Mouse (Mus musculus) G1E (cell line): ENCODE results near the gene Sectm1b. TPM values are rescaled to one million over a fixed set of nuclear protein-coding genes. Genes with fewer than 3 reads are reported as not detected.

Experiments
- ATAC-seq: 2 replicates; pipeline ENCODE4 v1.8.0; 2016; ENCODE audit warnings: mild to moderate bottlenecking; ENCODE audit not compliant: insufficient number of reproducible peaks, poor library complexity, low FRiP score, severe bottlenecking; ENCODE audit errors: extremely low read depth
- DNase-seq: peaks from one replicate; pipeline ENCODE4 v3.0.0; 2012; ENCODE audit warnings: low spot score
- H3K27me3 ChIP-seq: 2 replicates; pipeline ENCODE4 v1.6.1; 2012; ENCODE audit warnings: mild to moderate bottlenecking, low read length, inconsistent platforms; ENCODE audit not compliant: insufficient read depth
- H3K36me3 ChIP-seq: replicated peaks from 2 replicates; pipeline ENCODE3; 2012; ENCODE audit warnings: mild to moderate bottlenecking, inconsistent platforms
- H3K4me1 ChIP-seq: 2 replicates; pipeline ENCODE4 v1.6.1; 2012; ENCODE audit warnings: low read depth, low read length, inconsistent platforms, mixed read lengths; ENCODE audit not compliant: insufficient read depth
- H3K4me3 ChIP-seq: 2 replicates; pipeline ENCODE4 v1.5.1; 2012; ENCODE audit warnings: low read depth, mild to moderate bottlenecking, inconsistent platforms, low read length, moderate library complexity, mixed read lengths
- H3K9me3 ChIP-seq: replicated peaks from 2 replicates; pipeline ENCODE4 v1.6.1; 2012; ENCODE audit warnings: inconsistent platforms
- CTCF ChIP-seq: IDR thresholded peaks from 2 replicates; pipeline ENCODE4 v1.5.1; 2012; ENCODE audit warnings: low read depth, low read length, inconsistent platforms, mixed read lengths
- GATA1 ChIP-seq: IDR thresholded peaks from 2 replicates; pipeline ENCODE4 v1.6.1; 2012; ENCODE audit warnings: borderline replicate concordance, low read length, inconsistent platforms, mixed read lengths
- GATA2 ChIP-seq: IDR thresholded peaks from 2 replicates; pipeline ENCODE4 v1.6.1; 2012; ENCODE audit warnings: low read depth, low read length, inconsistent platforms, borderline replicate concordance
- POLR2AphosphoS5 ChIP-seq: IDR thresholded peaks from 2 replicates; pipeline ENCODE4 v1.6.1; 2012; ENCODE audit warnings: low read depth, low read length, inconsistent platforms; ENCODE audit not compliant: insufficient replicate concordance
- TAL1 ChIP-seq: conservative IDR thresholded peaks from 2 replicates; pipeline ENCODE4 v1.6.1; 2012; ENCODE audit warnings: low read depth, low read length, inconsistent platforms, mixed read lengths
- polyA plus RNA-seq: library from polyadenylated mRNA; stranded (reverse); fragments of >175 nt; gene quantifications from 2 replicates; pipeline ENCODE4 v1.2.3, GENCODE M21; 2012
- total RNA-seq, 2 experiments: library from RNA; stranded (forward) in 1 of 2; stranded (reverse) in 1 of 2; fragments of 200-1000 nt in 1 of 2; fragments of >200 nt in 1 of 2; fragmentation: Nextera tagmentation in 1 of 2; gene quantifications; 2 replicates each; pipeline ENCODE4 v1.2.3; 2014 to 2017

Sectm1b gene
- total and polyA plus RNA-seq, 3 experiments, result 0.16 TPM; not detected in 2

GRCm38 (mm10) chr11:121006184-121006583, 57.2 kb downstream of the Sectm1b start:
- TF ChIP-seq CTCF (no peak), POLR2AphosphoS5 (no peak), TAL1 (no peak), GATA1 (no peak), GATA2 (no peak)
- no peak for DNase-seq
- Histone ChIP-seq H3K27me3 (peaks cover 46% of the 10 kb centered on the region), H3K4me3 (no peak overlapping the region), H3K36me3 (no peaks in the 10 kb centered on the region), H3K4me1 (peaks cover 3% of the 10 kb centered on the region; the same call in 1 of the 2 replicates), H3K9me3 (no peaks in the 10 kb centered on the region)
- no peak for ATAC-seq

DNA sequence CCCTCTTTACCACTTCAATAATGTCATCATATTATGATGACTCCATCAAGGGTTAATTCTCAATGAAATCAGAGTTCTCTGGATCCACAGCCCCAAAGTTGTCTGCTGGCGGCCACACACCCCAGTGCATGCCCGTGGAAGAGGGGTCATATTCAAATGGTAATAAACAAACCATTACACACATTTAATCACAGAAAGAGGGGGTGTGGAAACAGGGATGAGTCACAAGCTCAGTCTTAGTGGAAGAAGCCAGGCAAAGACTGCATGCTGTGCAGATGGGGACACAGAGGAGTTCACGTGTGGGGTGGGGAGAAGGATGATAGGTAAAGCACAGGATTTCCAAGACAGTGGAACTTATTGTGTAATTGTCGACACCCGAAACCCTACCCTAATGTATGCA, 59.1 kb downstream of the Sectm1b start:
- H3K36me3 ChIP-seq, result no peaks in the 10 kb centered on the region
- H3K9me3 ChIP-seq, result no peaks in the 10 kb centered on the region
- H3K4me3 ChIP-seq, result no peak overlapping the region
- DNase-seq (no peak), ATAC-seq (no peak)
- H3K27me3 ChIP-seq, result peaks cover 37% of the 10 kb centered on the region
- H3K4me1 ChIP-seq, result peaks cover 3% of the 10 kb centered on the region; the same call in 1 of the 2 replicates
- TF ChIP-seq CTCF, result no peak
- TF ChIP-seq POLR2AphosphoS5, result no peak
- no peak for TF ChIP-seq GATA2
- no peak for TF ChIP-seq TAL1
- TF ChIP-seq GATA1, result no peak

Other genes with a start within 250 kb of the Sectm1b start
- gene Fasn, start 239.0 kb downstream of the Sectm1b start, total RNA-seq (2014; fragmentation: Nextera tagmentation), result 88.2 and 116 TPM in 2 replicates
- gene Fasn, start 239.0 kb downstream of the Sectm1b start, total RNA-seq (2017), result 66.6 and 69.3 TPM in 2 replicates
- 425 and 529 TPM in 2 replicates for gene Fasn, start 239.0 kb downstream of the Sectm1b start, polyA plus RNA-seq
- 4.2 and 7.0 TPM in 2 replicates for gene Ccdc57, start 130.7 kb downstream of the Sectm1b start, total RNA-seq (2014; fragmentation: Nextera tagmentation)
- gene Ccdc57, start 130.7 kb downstream of the Sectm1b start, total RNA-seq (2017), result 2.5 and 2.6 TPM in 2 replicates
- gene Ccdc57, start 130.7 kb downstream of the Sectm1b start, polyA plus RNA-seq, result 2.6 and 2.8 TPM in 2 replicates
- gene Slc16a3, start 115.1 kb downstream of the Sectm1b start, total RNA-seq (2014; fragmentation: Nextera tagmentation), result 4.3 TPM in 1 of 2 replicates, not detected in the other
- gene Slc16a3, start 115.1 kb downstream of the Sectm1b start, total RNA-seq (2017), result 10.0 and 15.5 TPM in 2 replicates
- gene Slc16a3, start 115.1 kb downstream of the Sectm1b start, polyA plus RNA-seq, result 13.1 and 17.4 TPM in 2 replicates
- gene Csnk1d, start 72.2 kb downstream of the Sectm1b start, total RNA-seq (2014; fragmentation: Nextera tagmentation), result 116 and 146 TPM in 2 replicates
- gene Csnk1d, start 72.2 kb downstream of the Sectm1b start, total RNA-seq (2017), result 61.2 and 73.6 TPM in 2 replicates
- gene Csnk1d, start 72.2 kb downstream of the Sectm1b start, polyA plus RNA-seq, result 195 and 227 TPM in 2 replicates
- gene Cd7, start 24.2 kb downstream of the Sectm1b start, total RNA-seq (2014; fragmentation: Nextera tagmentation), result not detected in 2 replicates
- not detected in 2 replicates for gene Cd7, start 24.2 kb downstream of the Sectm1b start, total RNA-seq (2017)
- gene Cd7, start 24.2 kb downstream of the Sectm1b start, polyA plus RNA-seq, result not detected in 2 replicates
- not detected in 2 replicates for gene Sectm1a, start 17.7 kb upstream of the Sectm1b start, total RNA-seq (2014; fragmentation: Nextera tagmentation)
- gene Sectm1a, start 17.7 kb upstream of the Sectm1b start, total RNA-seq (2017), result 0.38 TPM in 1 of 2 replicates, not detected in the other
- gene Sectm1a, start 17.7 kb upstream of the Sectm1b start, polyA plus RNA-seq, result not detected in 2 replicates
- 6.8 and 7.4 TPM in 2 replicates for gene Tex19.2, start 55.1 kb upstream of the Sectm1b start, total RNA-seq (2014; fragmentation: Nextera tagmentation)
- 8.0 and 10.8 TPM in 2 replicates for gene Tex19.2, start 55.1 kb upstream of the Sectm1b start, total RNA-seq (2017)
- gene Tex19.2, start 55.1 kb upstream of the Sectm1b start, polyA plus RNA-seq, result 13.2 and 17.1 TPM in 2 replicates
- gene Tex19.1, start 82.6 kb upstream of the Sectm1b start, total RNA-seq (2014; fragmentation: Nextera tagmentation), result not detected in 2 replicates
- gene Tex19.1, start 82.6 kb upstream of the Sectm1b start, total RNA-seq (2017), result not detected in 2 replicates
- gene Tex19.1, start 82.6 kb upstream of the Sectm1b start, polyA plus RNA-seq, result not detected in 2 replicates
- gene Uts2r, start 96.7 kb upstream of the Sectm1b start, total RNA-seq (2014; fragmentation: Nextera tagmentation), result not detected in 2 replicates
- 0.05 TPM in 1 of 2 replicates, not detected in the other for gene Uts2r, start 96.7 kb upstream of the Sectm1b start, total RNA-seq (2017)
- gene Uts2r, start 96.7 kb upstream of the Sectm1b start, polyA plus RNA-seq, result not detected in 2 replicates
- gene Hexdc, start 140.9 kb upstream of the Sectm1b start, total RNA-seq (2014; fragmentation: Nextera tagmentation), result 3.8 and 7.2 TPM in 2 replicates
- 7.3 and 8.6 TPM in 2 replicates for gene Hexdc, start 140.9 kb upstream of the Sectm1b start, total RNA-seq (2017)
- 3.6 and 4.9 TPM in 2 replicates for gene Hexdc, start 140.9 kb upstream of the Sectm1b start, polyA plus RNA-seq
- gene Ogfod3, start 141.1 kb upstream of the Sectm1b start, total RNA-seq (2014; fragmentation: Nextera tagmentation), result 6.4 and 7.7 TPM in 2 replicates
- gene Ogfod3, start 141.1 kb upstream of the Sectm1b start, total RNA-seq (2017), result 4.2 and 4.5 TPM in 2 replicates
- 5.5 and 6.7 TPM in 2 replicates for gene Ogfod3, start 141.1 kb upstream of the Sectm1b start, polyA plus RNA-seq
- 13.3 and 23.2 TPM in 2 replicates for gene Cybc1, start 165.8 kb upstream of the Sectm1b start, total RNA-seq (2014; fragmentation: Nextera tagmentation)
- gene Cybc1, start 165.8 kb upstream of the Sectm1b start, total RNA-seq (2017), result 38.5 and 41.5 TPM in 2 replicates
- gene Cybc1, start 165.8 kb upstream of the Sectm1b start, polyA plus RNA-seq, result 13.3 and 19.6 TPM in 2 replicates
- 57.4 and 72.5 TPM in 2 replicates for gene Narf, start 173.7 kb upstream of the Sectm1b start, total RNA-seq (2014; fragmentation: Nextera tagmentation)
- 60.7 and 61.2 TPM in 2 replicates for gene Narf, start 173.7 kb upstream of the Sectm1b start, total RNA-seq (2017)
- 3.3 and 5.5 TPM in 2 replicates for gene Narf, start 173.7 kb upstream of the Sectm1b start, polyA plus RNA-seq
- gene Foxk2, start 196.4 kb upstream of the Sectm1b start, total RNA-seq (2014; fragmentation: Nextera tagmentation), result 45.8 and 46.4 TPM in 2 replicates
- 25.3 and 28.6 TPM in 2 replicates for gene Foxk2, start 196.4 kb upstream of the Sectm1b start, total RNA-seq (2017)
- 37.8 and 40.1 TPM in 2 replicates for gene Foxk2, start 196.4 kb upstream of the Sectm1b start, polyA plus RNA-seq